Mouse (Mus musculus) cerebellum, adult 9-11 months (tissue): ENCODE measurements around the gene Gpsm2.
A peak's percentile ranks its signal among the peaks of the same experiment; 100 is the strongest.
"Not testable (repeated sequence)": the region's sequence is repeated elsewhere in the genome, so short reads cannot be mapped to it uniquely, and the experiment has no call there.

Source experiments
- DNase-seq: peaks from one replicate; pipeline ENCODE4 v3.0.0; 2022

Gpsm2 gene

GRCm38 (mm10) chr3:108653710-108654379 is 68.3 kb downstream of the Gpsm2 start, which contains the start of gene Clcc1:
TSS of gene Clcc1 (plus strand) at chr3:108653913.
- DNase-seq: peak; percentile 93

GRCm38 (mm10) chr3:108652866-108653642 is 69.1 kb downstream of the Gpsm2 start:
- DNase-seq: no peak

- not testable (repeated sequence) for DNase-seq
These were observed 74.4 kb downstream of the Gpsm2 start for GRCm38 (mm10) chr3:108647681-108648080.

- no peak for DNase-seq
These were observed 76.1 kb downstream of the Gpsm2 start for GRCm38 (mm10) chr3:108646036-108646435.

GRCm38 (mm10) chr3:108644856-108645255 is 77.3 kb downstream of the Gpsm2 start:
- no peak for DNase-seq

- no peak for DNase-seq
These were observed 81.1 kb downstream of the Gpsm2 start for GRCm38 (mm10) chr3:108640998-108641397.

- DNase-seq: no peak
These were observed 82.7 kb downstream of the Gpsm2 start for GRCm38 (mm10) chr3:108639412-108639811.

GRCm38 (mm10) chr3:108634761-108635160 is 87.3 kb downstream of the Gpsm2 start:
- no peak for DNase-seq
